ENCODE assay signal across 36 mouse cellular contexts in genomic region chr4:129116703-129117102, GRCm38 (mm10). TPM values are rescaled to one million over a fixed set of nuclear protein-coding genes. Genes with fewer than 3 reads are reported as not detected.
"Had no signal": no experiment of that assay in that cellular context is flagged by ENCODE, and none has a peak within 500 bp of the region (broad histone marks: within the 10 kb centered on the region; RNA-seq: fewer than 3 reads in every experiment).

No protein-coding gene starts in this region.

- H3K4me3 ChIP-seq: gastrocnemius, adult 2 months; heart, embryonic 10.5 days; heart, embryonic 12.5 days; hindbrain, embryonic 10.5 days; hindbrain, embryonic 12.5 days; intestine, embryonic 15.5 days; kidney, embryonic 15.5 days; limb, embryonic 13.5 days; limb, embryonic 15.5 days; liver, embryonic 12.5 days had no signal

- DNase-seq: gastrocnemius, adult 2 months; gastrocnemius, postnatal 10 days; gastrocnemius, postnatal 25 days; heart, adult 18-20 months; heart, postnatal 10 days; heart, postnatal 4 days; kidney, adult 18-20 months; kidney, adult 9 months; kidney, postnatal 14 days; kidney, postnatal 36 days; layer of hippocampus, adult 9-11 months; layer of hippocampus, postnatal 36 days; left cerebral cortex, postnatal 4 days had no signal

- H3K27ac ChIP-seq: gastrocnemius, adult 2 months; heart, embryonic 10.5 days; hindbrain, embryonic 10.5 days; hindbrain, embryonic 14.5 days; intestine, embryonic 15.5 days; kidney, embryonic 15.5 days; kidney, postnatal 0 days; limb, embryonic 13.5 days; limb, embryonic 15.5 days; liver, embryonic 12.5 days; liver, embryonic 14.5 days had no signal

- ATAC-seq: hindbrain, embryonic 16.5 days; inflammation-experienced regulatory T-cells, adult 6 months; intestine, embryonic 15.5 days; intestine, postnatal 0 days; liver, embryonic 12.5 days had no signal

RNA-seq across cellular contexts. Expression of gene Hpca, which starts 5.1 kb away (rescaled TPM):
- total RNA-seq: gastrocnemius, adult 2 months; gastrocnemius, postnatal 25 days; granulocyte monocyte progenitor cell, adult 5-6 weeks; heart, postnatal 25 days had no signal

RNA-seq across cellular contexts. Expression of gene Tmem54, which starts 11.4 kb away (rescaled TPM):
- total RNA-seq: gastrocnemius, adult 2 months; gastrocnemius, postnatal 10 days; gastrocnemius, postnatal 25 days; granulocyte monocyte progenitor cell, adult 5-6 weeks; heart, adult 18-20 months; heart, adult 8-10 months; heart, postnatal 10 days; heart, postnatal 25 days; heart, postnatal 4 days; layer of hippocampus, adult 18-20 months; layer of hippocampus, postnatal 14 days; layer of hippocampus, postnatal 36 days; left cerebral cortex, adult 18-20 months; left cerebral cortex, postnatal 25 days; left cerebral cortex, postnatal 4 days; liver, adult 2 months had no signal

RNA-seq across cellular contexts. Expression of gene Fndc5, which starts 20.1 kb away (rescaled TPM):
- total RNA-seq: granulocyte monocyte progenitor cell, adult 5-6 weeks had no signal
